Mouse (Mus musculus) heart, embryonic 13.5 days (tissue): ENCODE results near the gene Dnajb11. TPM values are rescaled to one million over a fixed set of nuclear protein-coding genes. Genes with fewer than 3 reads are reported as not detected.

Experiments used
- ATAC-seq: fragments of 200-750 bp; cut with Nextera tagmentation; 2 replicates; pipeline ENCODE4 v1.8.0; 2017; ENCODE audit warnings: moderate TSS enrichment; ENCODE audit not compliant: insufficient number of reproducible peaks, low FRiP score, low TSS enrichment; ENCODE audit errors: extremely low read depth
- H3K27ac ChIP-seq: fragments of 300-500 bp; sonication (generic); replicated peaks from 2 replicates; pipeline ENCODE4 v1.5.1; 2015; ENCODE audit warnings: moderate library complexity, mild to moderate bottlenecking, inconsistent platforms
- H3K27me3 ChIP-seq: fragments of 300-500 bp; sonication (generic); replicated peaks from 2 replicates; pipeline ENCODE4 v1.6.1; 2015; ENCODE audit warnings: mild to moderate bottlenecking, inconsistent platforms
- H3K36me3 ChIP-seq: fragments of 300-500 bp; sonication (generic); 2 replicates; pipeline ENCODE4 v1.6.1; 2015; ENCODE audit warnings: mild to moderate bottlenecking, inconsistent platforms
- H3K4me1 ChIP-seq: fragments of 300-500 bp; sonication (generic); 2 replicates; pipeline ENCODE4 v1.6.1; 2015; ENCODE audit warnings: inconsistent platforms
- H3K4me2 ChIP-seq: fragments of 300-500 bp; sonication (generic); 2 replicates; pipeline ENCODE4 v1.6.1; 2015; ENCODE audit warnings: inconsistent platforms, mild to moderate bottlenecking, moderate library complexity
- H3K4me3 ChIP-seq: fragments of 300-500 bp; sonication (generic); 2 replicates; pipeline ENCODE4 v1.5.1; 2015; ENCODE audit warnings: moderate library complexity, mild to moderate bottlenecking, inconsistent platforms
- H3K9ac ChIP-seq: fragments of 300-500 bp; sonication (generic); 2 replicates; pipeline ENCODE4 v1.6.1; 2015; ENCODE audit warnings: inconsistent platforms, mild to moderate bottlenecking, moderate library complexity
- H3K9me3 ChIP-seq: fragments of 300-500 bp; sonication (generic); 2 replicates; pipeline ENCODE4 v1.6.1; 2016; ENCODE audit warnings: inconsistent platforms
- WGBS: fragments of 180-500 bp; shearing (Covaris S2); methylation state at CpG from one replicate; pipeline ENCODE4 v1.1.7; 2015; ENCODE audit warnings: mixed read lengths; 5-methylcytosine and 5-hydroxymethylcytosine counted together
- polyA plus RNA-seq: library from polyadenylated mRNA; unstranded; fragments of >200 nt; fragmentation: Nextera tagmentation; extraction: Ambion mirVana; gene quantifications from 2 replicates; pipeline ENCODE4 v1.2.1, GENCODE M21; 2015

Dnajb11 gene
- polyA plus RNA-seq, 1 experiment from 2014 or later: 96.7 TPM

GRCm38 (mm10) chr16:22885356-22885755 lies 27.7 kb downstream of the Dnajb11 start:
- no peaks in the 10 kb centered on the region for H3K9me3 ChIP-seq

GRCm38 (mm10) chr16:22886726-22887125 lies 29.1 kb downstream of the Dnajb11 start:
- H3K36me3 ChIP-seq: no peaks in the 10 kb centered on the region
- no peak overlapping the region for H3K27ac ChIP-seq
- ATAC-seq: no peak
- 57% methylated on average over 3 of the region's 3 CpGs for WGBS
- no peaks in the 10 kb centered on the region for H3K9me3 ChIP-seq
- H3K27me3 ChIP-seq: peaks cover 8% of the 10 kb centered on the region; the same call in 1 of the 2 replicates
- no peak overlapping the region for H3K9ac ChIP-seq
- no peak overlapping the region for H3K4me2 ChIP-seq
- H3K4me3 ChIP-seq: no peak overlapping the region
- H3K4me1 ChIP-seq: 0 out of 2 replicates have a peak, but pooled peaks cover 2% of the 10 kb centered on the region

More at GRCm38 (mm10) chr16:22885356-22885755, 27.7 kb downstream of the Dnajb11 start:
- no peak overlapping the region for H3K9ac ChIP-seq
- 29% methylated on average over 4 of the region's 4 CpGs for WGBS
- no peaks in the 10 kb centered on the region for H3K36me3 ChIP-seq
- H3K4me3 ChIP-seq: no peak overlapping the region
- peaks cover 8% of the 10 kb centered on the region; the same call in 1 of the 2 replicates for H3K27me3 ChIP-seq
- H3K27ac ChIP-seq: no peak overlapping the region
- no peak for ATAC-seq
- H3K4me2 ChIP-seq: no peak overlapping the region
- H3K4me1 ChIP-seq: peaks cover 10% of the 10 kb centered on the region

GRCm38 (mm10) chr16:22888835-22889234 lies 31.2 kb downstream of the Dnajb11 start:
- Histone ChIP-seq H3K4me3 (no peak overlapping the region), H3K4me2 (no peak overlapping the region), H3K36me3 (no peaks in the 10 kb centered on the region), H3K27me3 (peaks cover 13% of the 10 kb centered on the region; the same call in 1 of the 2 replicates), H3K9me3 (no peaks in the 10 kb centered on the region), H3K9ac (no peak overlapping the region), H3K27ac (no peak overlapping the region), H3K4me1 (0 out of 2 replicates have a peak, but pooled peaks cover 2% of the 10 kb centered on the region)
- ATAC-seq: no peak
- 63% methylated on average over 4 of the region's 4 CpGs for WGBS

- H3K9ac ChIP-seq: no peak overlapping the region
Observed at GRCm38 (mm10) chr16:22889716-22890115, 32.1 kb downstream of the Dnajb11 start.

GRCm38 (mm10) chr16:22890683-22891510 lies 33.3 kb downstream of the Dnajb11 start, which contains the start of gene Ahsg:
Gene Ahsg (plus strand): TSS chr16:22891277.
- 77% methylated on average over 11 of the region's 11 CpGs for WGBS
- no peak within 1 kb of the TSS for H3K27ac ChIP-seq

More at GRCm38 (mm10) chr16:22889716-22890115, 32.1 kb downstream of the Dnajb11 start:
- Histone ChIP-seq H3K27me3 (peaks cover 13% of the 10 kb centered on the region; the same call in 1 of the 2 replicates), H3K9me3 (no peaks in the 10 kb centered on the region), H3K4me3 (no peak overlapping the region), H3K4me2 (no peak overlapping the region), H3K36me3 (no peaks in the 10 kb centered on the region), H3K4me1 (0 out of 2 replicates have a peak, but pooled peaks cover 2% of the 10 kb centered on the region), H3K27ac (no peak overlapping the region)
- ATAC-seq: no peak
- WGBS: 70% methylated on average over 8 of the region's 8 CpGs

GRCm38 (mm10) chr16:22891733-22892154 lies 34.1 kb downstream of the Dnajb11 start:
- WGBS: 81% methylated on average over 8 of the region's 8 CpGs
- no peak for ATAC-seq
- Histone ChIP-seq H3K9me3 (no peaks in the 10 kb centered on the region), H3K4me3 (no peak overlapping the region), H3K27ac (no peak overlapping the region), H3K27me3 (peaks cover 13% of the 10 kb centered on the region; the same call in 1 of the 2 replicates), H3K9ac (no peak overlapping the region), H3K4me2 (no peak overlapping the region), H3K36me3 (no peaks in the 10 kb centered on the region), H3K4me1 (no peaks in the 10 kb centered on the region)

More at GRCm38 (mm10) chr16:22890683-22891510, 33.3 kb downstream of the Dnajb11 start, which contains the start of gene Ahsg:
- Histone ChIP-seq H3K4me1 (no peaks in the 10 kb centered on the region), H3K27me3 (peaks cover 13% of the 10 kb centered on the region; the same call in 1 of the 2 replicates), H3K9ac (no peak within 1 kb of the TSS), H3K4me3 (no peak within 1 kb of the TSS), H3K4me2 (no peak within 1 kb of the TSS), H3K9me3 (no peaks in the 10 kb centered on the region), H3K36me3 (no peaks in the 10 kb centered on the region)
- no peak for ATAC-seq

GRCm38 (mm10) chr16:22894095-22894494 lies 36.5 kb downstream of the Dnajb11 start:
- ATAC-seq: no peak
- Histone ChIP-seq H3K9me3 (no peaks in the 10 kb centered on the region), H3K4me2 (no peak overlapping the region), H3K4me3 (no peak overlapping the region), H3K27ac (no peak overlapping the region), H3K36me3 (no peaks in the 10 kb centered on the region), H3K9ac (no peak overlapping the region), H3K27me3 (peaks cover 9% of the 10 kb centered on the region; the same call in 1 of the 2 replicates), H3K4me1 (no peaks in the 10 kb centered on the region)
- 64% methylated on average over 8 of the region's 8 CpGs for WGBS

- no peaks in the 10 kb centered on the region for H3K9me3 ChIP-seq
- H3K27ac ChIP-seq: no peak overlapping the region
- H3K4me3 ChIP-seq: no peak overlapping the region
- no peaks in the 10 kb centered on the region for H3K36me3 ChIP-seq
- 69% methylated on average over 2 of the region's 2 CpGs for WGBS
- no peaks in the 10 kb centered on the region for H3K4me1 ChIP-seq
- no peak for ATAC-seq
- H3K27me3 ChIP-seq: peaks cover 5% of the 10 kb centered on the region; the same call in 1 of the 2 replicates
- no peak overlapping the region for H3K4me2 ChIP-seq
- no peak overlapping the region for H3K9ac ChIP-seq
Observed at GRCm38 (mm10) chr16:22896618-22897017, 39.0 kb downstream of the Dnajb11 start.

- ATAC-seq: no peak
Observed at GRCm38 (mm10) chr16:22899346-22899745, 41.7 kb downstream of the Dnajb11 start.

GRCm38 (mm10) chr16:22899866-22900570 lies 42.4 kb downstream of the Dnajb11 start:
- no peaks in the 10 kb centered on the region; the same call in 1 of the 2 replicates for H3K27me3 ChIP-seq
- H3K27ac ChIP-seq: no peak overlapping the region
- no peak for ATAC-seq
- H3K9ac ChIP-seq: no peak overlapping the region
- 64% methylated on average over 10 of the region's 10 CpGs for WGBS
- H3K36me3 ChIP-seq: no peaks in the 10 kb centered on the region
- no peak overlapping the region for H3K4me3 ChIP-seq
- H3K9me3 ChIP-seq: no peaks in the 10 kb centered on the region
- no peak overlapping the region for H3K4me2 ChIP-seq
- H3K4me1 ChIP-seq: no peaks in the 10 kb centered on the region

More at GRCm38 (mm10) chr16:22899346-22899745, 41.7 kb downstream of the Dnajb11 start:
- no peaks in the 10 kb centered on the region for H3K36me3 ChIP-seq
- no peaks in the 10 kb centered on the region for H3K9me3 ChIP-seq
- H3K9ac ChIP-seq: no peak overlapping the region
- no peak overlapping the region for H3K4me3 ChIP-seq
- H3K4me1 ChIP-seq: no peaks in the 10 kb centered on the region
- no peaks in the 10 kb centered on the region; the same call in 1 of the 2 replicates for H3K27me3 ChIP-seq
- no peak overlapping the region for H3K27ac ChIP-seq
- no peak overlapping the region for H3K4me2 ChIP-seq
- 55% methylated on average over 5 of the region's 5 CpGs for WGBS

GRCm38 (mm10) chr16:22901326-22901725 lies 43.7 kb downstream of the Dnajb11 start:
- Histone ChIP-seq H3K4me3 (no peak overlapping the region), H3K4me1 (no peaks in the 10 kb centered on the region), H3K27me3 (no peaks in the 10 kb centered on the region), H3K9me3 (no peaks in the 10 kb centered on the region), H3K36me3 (no peaks in the 10 kb centered on the region), H3K27ac (no peak overlapping the region), H3K4me2 (no peak overlapping the region), H3K9ac (no peak overlapping the region)
- 67% methylated on average over 3 of the region's 3 CpGs for WGBS
- no peak for ATAC-seq
